Mouse (Mus musculus): ENCODE results near the gene B3glct. TPM values are rescaled to one million over a fixed set of nuclear protein-coding genes. Genes with fewer than 3 reads are reported as not detected.

Gene B3glct
- polyA plus RNA-seq, 1 experiment: 4.8 TPM

DNA sequence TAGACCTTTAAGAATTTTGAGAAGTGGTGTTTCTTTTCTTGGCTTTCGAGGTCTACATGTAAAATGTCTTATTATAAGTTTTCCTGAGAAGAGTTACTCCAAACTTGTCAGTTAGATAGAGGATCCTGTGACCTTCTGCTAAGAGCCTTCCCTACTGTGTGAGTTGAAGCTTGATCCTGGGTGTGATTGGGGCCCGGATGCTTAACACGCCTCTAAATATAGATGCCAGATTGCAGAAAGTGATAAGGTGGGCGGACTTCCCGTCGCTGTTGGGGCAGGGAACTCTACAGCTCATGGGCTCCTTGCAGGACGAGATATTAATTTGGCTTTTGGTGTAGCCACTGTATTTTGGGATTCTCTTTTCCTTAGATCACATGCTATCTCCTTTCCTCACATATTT, 98.0 kb downstream of the B3glct start:
- no peak for TF ChIP-seq POLR2A (IDR thresholded peaks at IDR 0.05; ENCODE audit: low read depth, low read length)
- TF ChIP-seq CTCF (IDR thresholded peaks at IDR 0.05; ENCODE audit: extremely low read depth, insufficient read length, insufficient replicate concordance, low read depth, low read length): no peak
- Histone ChIP-seq H3K27ac (ENCODE audit: insufficient read depth, low read depth, low read length) (no peak overlapping the region), H3K27me3 (ENCODE audit: control insufficient read depth, insufficient read depth, low read length) (no peaks in the 10 kb centered on the region), H3K4me3 (ENCODE audit: low read depth, low read length) (no peak overlapping the region), H3K36me3 (ENCODE audit: control insufficient read depth, insufficient read depth, low read length) (no peaks in the 10 kb centered on the region), H3K4me1 (ENCODE audit: control insufficient read depth, insufficient read depth, insufficient read length, low read length) (no peaks in the 10 kb centered on the region)
- 63% methylated on average over 7 of the region's 7 CpGs for WGBS

DNA sequence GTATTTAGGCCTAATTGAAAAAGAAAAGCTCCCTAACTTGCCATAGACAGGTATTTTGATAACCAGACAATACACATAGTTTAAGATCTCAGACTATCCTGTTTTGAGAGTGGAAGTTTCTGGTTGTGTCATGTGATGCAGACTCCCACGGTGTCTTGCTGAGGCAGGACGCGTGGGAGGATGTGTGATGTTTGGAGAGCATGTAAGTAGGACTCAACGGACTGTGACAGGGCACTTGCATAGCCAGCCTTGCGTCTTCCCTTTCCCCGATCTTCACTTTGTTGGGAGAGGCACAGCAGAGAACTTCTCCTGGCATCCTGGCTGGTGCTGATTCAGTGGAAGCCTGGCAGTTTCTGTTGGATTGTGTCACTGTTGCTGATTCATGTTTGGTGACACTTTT, 101.7 kb downstream of the B3glct start:
- Histone ChIP-seq H3K27ac (ENCODE audit: insufficient read depth, low read depth, low read length) (no peak overlapping the region), H3K4me3 (ENCODE audit: low read depth, low read length) (no peak overlapping the region), H3K27me3 (ENCODE audit: control insufficient read depth, insufficient read depth, low read length) (no peaks in the 10 kb centered on the region), H3K36me3 (ENCODE audit: control insufficient read depth, insufficient read depth, low read length) (no peaks in the 10 kb centered on the region), H3K4me1 (ENCODE audit: control insufficient read depth, insufficient read depth, insufficient read length, low read length) (no peaks in the 10 kb centered on the region)
- WGBS: 94% methylated on average over 6 of the region's 6 CpGs
- TF ChIP-seq CTCF (IDR thresholded peaks at IDR 0.05; ENCODE audit: extremely low read depth, insufficient read length, insufficient replicate concordance, low read depth, low read length) (no peak), POLR2A (IDR thresholded peaks at IDR 0.05; ENCODE audit: low read depth, low read length) (no peak)

DNA sequence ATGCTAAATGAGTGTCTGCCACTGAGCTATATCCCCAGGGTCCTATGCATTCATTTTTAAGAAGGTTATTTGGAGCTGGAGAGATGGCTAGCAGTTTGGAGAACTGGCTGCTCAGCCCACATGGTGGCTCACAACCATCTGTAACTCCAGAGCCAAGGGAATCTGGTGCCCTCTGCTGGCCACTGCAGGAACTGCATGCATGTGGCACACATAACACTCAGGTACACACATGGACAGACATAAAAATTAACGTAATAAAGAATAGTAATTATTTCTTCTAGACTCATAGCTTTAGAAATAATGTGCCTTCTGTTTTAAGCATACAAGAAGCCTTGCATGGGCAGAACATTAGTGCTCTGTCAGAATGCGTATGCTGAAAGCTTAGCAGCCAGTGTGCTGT, 102.4 kb downstream of the B3glct start:
- H3K36me3 ChIP-seq (ENCODE audit: control insufficient read depth, insufficient read depth, low read length): no peaks in the 10 kb centered on the region
- H3K27ac ChIP-seq (ENCODE audit: insufficient read depth, low read depth, low read length): no peak overlapping the region
- H3K4me1 ChIP-seq (ENCODE audit: control insufficient read depth, insufficient read depth, insufficient read length, low read length): no peaks in the 10 kb centered on the region
- no peaks in the 10 kb centered on the region for H3K27me3 ChIP-seq (ENCODE audit: control insufficient read depth, insufficient read depth, low read length)
- TF ChIP-seq POLR2A (IDR thresholded peaks at IDR 0.05; ENCODE audit: low read depth, low read length) (no peak), CTCF (IDR thresholded peaks at IDR 0.05; ENCODE audit: extremely low read depth, insufficient read length, insufficient replicate concordance, low read depth, low read length) (peak; percentile 72; the same call in 1 of the 2 replicates)
- H3K4me3 ChIP-seq (ENCODE audit: low read depth, low read length): no peak overlapping the region
- 96% methylated on average over 2 of the region's 2 CpGs for WGBS

DNA sequence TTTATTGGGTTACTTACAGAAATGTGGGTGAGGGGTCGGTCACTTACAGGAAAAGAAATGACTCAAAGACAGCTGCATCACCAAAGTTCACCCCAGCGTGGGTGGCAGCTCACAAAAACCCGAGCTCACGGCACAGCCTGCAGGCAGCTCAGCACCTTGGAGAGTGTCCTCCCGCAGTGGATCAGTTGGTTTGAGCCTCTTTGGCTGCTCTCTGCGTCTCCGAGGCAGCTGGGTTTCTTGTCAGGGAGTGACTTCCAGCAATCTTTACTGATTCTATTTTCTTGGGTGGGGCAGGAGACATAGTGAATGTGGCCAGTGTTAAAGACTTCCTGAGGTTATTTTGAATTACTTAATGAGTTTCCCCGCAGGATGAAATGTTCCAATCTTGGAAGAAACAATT, 112.1 kb downstream of the B3glct start:
- TF ChIP-seq POLR2A (IDR thresholded peaks at IDR 0.05; ENCODE audit: low read depth, low read length) (no peak), CTCF (IDR thresholded peaks at IDR 0.05; ENCODE audit: extremely low read depth, insufficient read length, insufficient replicate concordance, low read depth, low read length) (no peak)
- Histone ChIP-seq H3K4me3 (ENCODE audit: low read depth, low read length) (no peak overlapping the region), H3K27me3 (ENCODE audit: control insufficient read depth, insufficient read depth, low read length) (no peaks in the 10 kb centered on the region), H3K36me3 (ENCODE audit: control insufficient read depth, insufficient read depth, low read length) (no peaks in the 10 kb centered on the region), H3K4me1 (ENCODE audit: control insufficient read depth, insufficient read depth, insufficient read length, low read length) (no peaks in the 10 kb centered on the region), H3K27ac (ENCODE audit: insufficient read depth, low read depth, low read length) (no peak overlapping the region)
- 19% methylated on average over 8 of the region's 8 CpGs for WGBS

DNA sequence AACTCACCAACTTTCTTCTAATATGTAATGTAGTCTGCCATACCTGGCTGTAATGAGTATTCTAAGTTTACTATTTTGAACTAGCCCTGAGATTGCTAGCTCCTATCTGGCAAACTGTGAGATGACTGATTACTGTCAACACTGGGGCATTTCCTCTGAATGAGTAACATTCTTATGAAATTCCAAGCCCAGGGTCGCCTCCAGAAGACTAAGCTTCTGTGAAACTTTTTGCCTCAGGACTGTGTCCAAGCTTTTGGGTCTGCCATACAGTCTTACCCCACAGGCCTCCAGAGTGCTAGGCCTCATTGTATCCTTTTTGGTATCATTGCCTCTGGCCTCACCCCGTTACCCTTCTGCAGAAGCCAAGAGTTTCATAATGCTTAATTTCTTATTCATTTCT, 132.0 kb downstream of the B3glct start:
- no peaks in the 10 kb centered on the region for H3K27me3 ChIP-seq (ENCODE audit: control insufficient read depth, insufficient read depth, low read length)
- H3K4me3 ChIP-seq (ENCODE audit: low read depth, low read length): no peak overlapping the region
- no peaks in the 10 kb centered on the region for H3K4me1 ChIP-seq (ENCODE audit: control insufficient read depth, insufficient read depth, insufficient read length, low read length)
- no peaks in the 10 kb centered on the region for H3K36me3 ChIP-seq (ENCODE audit: control insufficient read depth, insufficient read depth, low read length)
- 69% methylated on average over 2 of the region's 2 CpGs for WGBS
- no peak overlapping the region for H3K27ac ChIP-seq (ENCODE audit: insufficient read depth, low read depth, low read length)
- TF ChIP-seq POLR2A (IDR thresholded peaks at IDR 0.05; ENCODE audit: low read depth, low read length) (no peak), CTCF (IDR thresholded peaks at IDR 0.05; ENCODE audit: extremely low read depth, insufficient read length, insufficient replicate concordance, low read depth, low read length) (no peak)

DNA sequence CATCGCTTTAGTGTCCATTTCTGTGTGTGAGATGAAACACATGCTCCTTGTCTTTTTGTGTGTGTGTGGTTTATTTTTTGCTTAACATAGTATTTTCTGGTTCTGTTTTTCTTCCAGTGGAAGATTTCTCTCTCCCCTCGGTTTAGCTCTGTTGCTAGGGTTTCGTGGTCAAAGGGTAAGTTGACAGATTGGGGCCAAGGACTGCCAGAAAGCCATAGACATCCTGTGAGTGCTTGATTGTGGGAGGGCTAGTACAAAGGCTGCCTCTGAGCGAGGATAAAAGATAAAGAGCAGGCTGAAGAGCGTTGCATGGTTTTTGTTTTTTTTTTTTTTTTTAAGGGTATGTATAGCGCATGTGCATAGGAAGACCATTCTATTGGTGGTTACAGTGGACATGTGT, 133.8 kb downstream of the B3glct start:
- TF ChIP-seq CTCF (IDR thresholded peaks at IDR 0.05; ENCODE audit: extremely low read depth, insufficient read length, insufficient replicate concordance, low read depth, low read length) (no peak), POLR2A (IDR thresholded peaks at IDR 0.05; ENCODE audit: low read depth, low read length) (no peak)
- Histone ChIP-seq H3K4me1 (ENCODE audit: control insufficient read depth, insufficient read depth, insufficient read length, low read length) (no peaks in the 10 kb centered on the region), H3K27me3 (ENCODE audit: control insufficient read depth, insufficient read depth, low read length) (no peaks in the 10 kb centered on the region), H3K36me3 (ENCODE audit: control insufficient read depth, insufficient read depth, low read length) (no peaks in the 10 kb centered on the region), H3K4me3 (ENCODE audit: low read depth, low read length) (no peak overlapping the region), H3K27ac (ENCODE audit: insufficient read depth, low read depth, low read length) (no peak overlapping the region)
- 13% methylated on average over 6 of the region's 6 CpGs for WGBS

Other genes starting within 250 kb of the B3glct start
- gene Tex26, start 238.6 kb upstream of the B3glct start, polyA plus RNA-seq (2012; rRNA removed): not detected in 2 replicates
- not detected in 2 replicates for gene Wdr95, start 149.6 kb upstream of the B3glct start, polyA plus RNA-seq (2012; rRNA removed)
- 4.1 and 6.6 TPM in 2 replicates for gene Hsph1, start 41.9 kb upstream of the B3glct start, polyA plus RNA-seq (2012; rRNA removed)

Measured in small intestine, adult 2 months (tissue).